Mouse (Mus musculus) midbrain, embryonic 13.5 days (tissue): ENCODE data around the gene Nxpe3. TPM values are rescaled to one million over a fixed set of nuclear protein-coding genes. Genes with fewer than 3 reads are reported as not detected.

Source experiments
- ATAC-seq: fragments of 200-750 bp; cut with Nextera tagmentation; 2 replicates; pipeline ENCODE4 v1.8.0; 2017; ENCODE audit warnings: mild to moderate bottlenecking, moderate TSS enrichment, moderate library complexity
- H3K27ac ChIP-seq: fragments of 300-500 bp; sonication (generic); 2 replicates; pipeline ENCODE4 v1.5.1; 2015; ENCODE audit warnings: inconsistent platforms, mild to moderate bottlenecking, moderate library complexity
- H3K27me3 ChIP-seq: fragments of 300-500 bp; sonication (generic); 2 replicates; pipeline ENCODE4 v1.6.1; 2015; ENCODE audit warnings: mild to moderate bottlenecking, inconsistent platforms
- H3K36me3 ChIP-seq: fragments of 300-500 bp; sonication (generic); 2 replicates; pipeline ENCODE4 v1.6.1; 2015; ENCODE audit warnings: mild to moderate bottlenecking, inconsistent platforms
- H3K4me1 ChIP-seq: fragments of 300-500 bp; sonication (generic); replicated peaks from 2 replicates; pipeline ENCODE4 v1.6.1; 2015; ENCODE audit warnings: inconsistent platforms
- H3K4me2 ChIP-seq: fragments of 300-500 bp; sonication (generic); replicated peaks from 2 replicates; pipeline ENCODE4 v1.6.1; 2015; ENCODE audit warnings: moderate library complexity, mild to moderate bottlenecking, inconsistent platforms
- H3K4me3 ChIP-seq: fragments of 300-500 bp; sonication (generic); replicated peaks from 2 replicates; pipeline ENCODE4 v1.5.1; 2015; ENCODE audit warnings: mild to moderate bottlenecking, inconsistent platforms
- H3K9ac ChIP-seq: fragments of 300-500 bp; sonication (generic); replicated peaks from 2 replicates; pipeline ENCODE4 v1.6.1; 2015; ENCODE audit warnings: mild to moderate bottlenecking, inconsistent platforms
- H3K9me3 ChIP-seq: fragments of 300-500 bp; sonication (generic); 2 replicates; pipeline ENCODE4 v1.6.1; 2016; ENCODE audit warnings: mild to moderate bottlenecking, inconsistent platforms
- whole genome bisulfite sequencing: fragments of 180-500 bp; shearing (Covaris S2); methylation state at CpG from one replicate; pipeline ENCODE4 v1.1.7; 2015; 5-methylcytosine and 5-hydroxymethylcytosine counted together
- polyA plus RNA-seq: library from polyadenylated mRNA; unstranded; fragments of >200 nt; fragmentation: Nextera tagmentation; extraction: Ambion mirVana; gene quantifications from 2 replicates; pipeline ENCODE4 v1.2.1, GENCODE M21; 2015

Nxpe3 gene
- polyA plus RNA-seq, 1 experiment from 2014 or later = 1.5 TPM

DNA sequence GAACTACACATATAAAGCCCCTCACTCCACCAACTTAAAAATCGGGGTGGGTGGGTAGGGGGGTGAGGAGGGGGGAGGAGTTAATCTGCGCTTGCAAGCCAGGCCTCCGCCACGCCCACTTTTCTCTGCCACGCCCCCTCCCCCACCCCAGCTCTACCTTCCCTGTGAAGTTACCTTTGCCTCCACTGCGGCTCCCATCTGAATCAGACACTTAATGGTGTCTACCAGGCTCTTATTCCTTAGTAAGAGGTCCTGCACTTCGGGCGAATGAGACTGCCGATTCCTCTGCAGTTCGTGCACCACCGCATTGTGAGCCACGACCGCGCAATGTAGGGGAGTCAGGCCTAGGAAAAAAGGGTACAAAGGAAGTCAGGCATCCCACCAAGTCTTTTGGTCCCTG lies 79.6 kb downstream of the Nxpe3 start:
- H3K36me3 ChIP-seq = peaks cover 34% of the 10 kb centered on the region
- no peak for ATAC-seq
- H3K27me3 ChIP-seq = peaks cover 10% of the 10 kb centered on the region
- no peak overlapping the region for H3K9ac ChIP-seq
- H3K4me3 ChIP-seq = no peak overlapping the region
- no peak overlapping the region for H3K27ac ChIP-seq
- no peaks in the 10 kb centered on the region; the same call in 1 of the 2 replicates for H3K9me3 ChIP-seq
- no peak overlapping the region for H3K4me2 ChIP-seq
- 0 out of 2 replicates have a peak, but pooled peaks cover 11% of the 10 kb centered on the region for H3K4me1 ChIP-seq
- 87% methylated on average over 14 of the region's 14 CpGs for WGBS

DNA sequence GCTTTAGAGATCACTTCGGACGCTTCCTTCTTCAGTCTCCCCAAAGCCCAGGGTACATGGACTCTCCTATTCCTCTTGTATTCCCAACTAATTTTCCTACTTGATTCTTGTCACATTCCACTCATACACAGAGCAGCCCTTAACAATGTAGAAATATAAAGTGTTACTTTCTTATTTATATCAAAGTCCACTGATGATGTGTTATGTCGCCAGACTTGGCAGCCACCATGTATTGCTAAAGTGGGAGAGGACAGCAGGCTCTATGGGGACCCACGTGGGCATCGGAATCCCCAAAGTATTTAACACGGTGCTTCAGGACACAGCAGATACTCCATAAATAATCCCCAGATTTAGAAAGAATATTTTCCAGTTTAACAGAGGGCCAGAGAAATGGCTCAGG lies 80.4 kb downstream of the Nxpe3 start:
- Histone ChIP-seq H3K36me3 (peaks cover 34% of the 10 kb centered on the region), H3K4me1 (0 out of 2 replicates have a peak, but pooled peaks cover 10% of the 10 kb centered on the region), H3K4me2 (no peak overlapping the region), H3K9ac (no peak overlapping the region), H3K27ac (no peak overlapping the region), H3K27me3 (peaks cover 2% of the 10 kb centered on the region; the same call in 1 of the 2 replicates), H3K4me3 (no peak overlapping the region), H3K9me3 (no peaks in the 10 kb centered on the region; the same call in 1 of the 2 replicates)
- 97% methylated on average over 6 of the region's 6 CpGs for WGBS
- ATAC-seq = no peak

DNA sequence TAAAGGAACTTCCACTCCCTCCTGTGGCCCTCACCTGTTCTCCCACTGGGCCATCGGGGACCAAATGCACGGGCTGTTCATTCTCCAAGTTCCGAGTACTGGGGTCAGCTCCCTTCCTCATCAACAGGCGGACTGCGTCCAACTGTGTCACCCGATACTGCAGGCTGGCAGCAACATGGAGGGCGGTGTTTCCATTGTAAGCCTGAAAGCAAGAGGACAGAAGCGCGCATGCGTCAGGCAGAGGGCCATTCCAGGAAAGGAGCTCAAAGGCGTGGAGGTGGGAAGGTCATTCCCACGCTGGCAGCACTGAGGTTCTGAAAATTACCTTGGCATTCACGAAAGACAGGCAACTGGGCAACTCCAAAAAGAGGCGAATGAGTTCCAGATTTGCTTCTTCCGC lies 81.2 kb downstream of the Nxpe3 start:
- Histone ChIP-seq H3K27ac (no peak overlapping the region), H3K4me3 (no peak overlapping the region), H3K9me3 (no peaks in the 10 kb centered on the region; the same call in 1 of the 2 replicates), H3K4me2 (no peak overlapping the region), H3K27me3 (no peaks in the 10 kb centered on the region), H3K4me1 (0 out of 2 replicates have a peak, but pooled peaks cover 4% of the 10 kb centered on the region), H3K36me3 (peaks cover 34% of the 10 kb centered on the region), H3K9ac (no peak overlapping the region)
- no peak for ATAC-seq
- 88% methylated on average over 15 of the region's 15 CpGs for WGBS

DNA sequence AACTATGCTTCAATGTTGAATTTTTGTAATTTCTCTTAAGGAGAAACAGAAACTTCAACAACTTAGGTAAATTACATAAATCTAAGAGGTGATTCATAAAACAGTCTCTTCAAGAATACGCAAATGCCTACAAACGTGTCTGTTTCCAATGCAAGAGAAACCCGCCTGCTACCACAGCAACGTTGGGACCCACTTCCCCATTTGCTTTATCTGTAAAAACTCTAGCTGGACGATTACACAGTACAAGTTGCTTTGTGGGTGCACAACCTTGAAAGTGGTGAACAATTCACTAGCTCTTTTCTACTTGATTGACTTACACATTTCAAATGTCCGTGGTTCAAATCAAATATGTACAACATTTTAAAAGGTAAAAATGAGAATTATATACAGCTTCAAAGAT lies 83.3 kb downstream of the Nxpe3 start:
- Histone ChIP-seq H3K36me3 (peaks cover 27% of the 10 kb centered on the region), H3K4me1 (no peaks in the 10 kb centered on the region; the same call in 1 of the 2 replicates), H3K4me3 (no peak overlapping the region), H3K9ac (no peak overlapping the region), H3K27me3 (no peaks in the 10 kb centered on the region), H3K27ac (no peak overlapping the region), H3K4me2 (no peak overlapping the region), H3K9me3 (no peaks in the 10 kb centered on the region; the same call in 1 of the 2 replicates)
- WGBS = 90% methylated on average over 6 of the region's 6 CpGs
- no peak for ATAC-seq

DNA sequence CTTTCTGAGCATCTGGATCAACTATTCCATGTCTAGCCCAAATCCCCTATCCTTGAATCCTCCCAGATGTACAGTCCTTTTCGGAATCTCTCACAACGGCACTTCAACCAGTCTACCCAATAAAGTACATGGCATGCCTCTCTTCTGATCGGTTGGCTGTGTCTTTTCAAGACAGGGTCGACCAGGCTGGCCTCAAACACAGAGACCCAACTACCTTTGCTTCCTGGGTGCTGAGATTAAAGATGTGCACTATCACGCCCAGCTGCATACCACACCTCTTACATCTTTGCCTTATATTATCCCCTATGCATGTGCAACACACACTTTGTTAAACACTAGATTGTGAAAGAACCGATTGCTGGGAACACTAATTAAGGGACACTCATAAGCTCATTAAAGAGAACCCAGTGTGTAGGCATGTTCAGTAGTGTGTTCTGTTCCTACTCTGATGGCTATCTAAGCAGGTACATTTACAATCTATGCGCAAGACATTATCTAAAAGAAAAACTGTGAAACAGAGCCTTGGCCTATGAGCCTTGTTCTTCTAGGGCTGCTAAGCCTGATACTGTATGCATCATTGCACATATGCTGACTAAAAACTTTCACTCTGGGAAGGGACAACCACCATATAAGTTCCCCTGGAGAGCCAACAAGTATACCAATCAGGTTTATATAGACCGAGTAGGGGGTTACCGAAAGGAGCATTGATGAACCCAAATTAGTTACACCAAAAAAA lies 85.1 kb downstream of the Nxpe3 start:
- 98% methylated on average over 9 of the region's 9 CpGs for WGBS
- H3K9me3 ChIP-seq = no peaks in the 10 kb centered on the region
- no peak overlapping the region for H3K9ac ChIP-seq
- no peak overlapping the region for H3K27ac ChIP-seq
- no peak overlapping the region for H3K4me2 ChIP-seq
- H3K36me3 ChIP-seq = peaks cover 14% of the 10 kb centered on the region
- H3K4me3 ChIP-seq = no peak overlapping the region
- H3K27me3 ChIP-seq = no peaks in the 10 kb centered on the region
- no peak for ATAC-seq
- H3K4me1 ChIP-seq = no peaks in the 10 kb centered on the region; the same call in 1 of the 2 replicates

- H3K36me3 ChIP-seq = peaks cover 12% of the 10 kb centered on the region
- no peaks in the 10 kb centered on the region for H3K9me3 ChIP-seq
- no peaks in the 10 kb centered on the region; the same call in 1 of the 2 replicates for H3K4me1 ChIP-seq
- 97% methylated on average over 6 of the region's 6 CpGs for WGBS
- H3K4me2 ChIP-seq = no peak overlapping the region
- no peak overlapping the region for H3K4me3 ChIP-seq
- ATAC-seq = no peak
- H3K9ac ChIP-seq = no peak overlapping the region
- no peak overlapping the region for H3K27ac ChIP-seq
- H3K27me3 ChIP-seq = no peaks in the 10 kb centered on the region
Observed at GRCm38 (mm10) chr16:55809345-55809744, 85.7 kb downstream of the Nxpe3 start.

GRCm38 (mm10) chr16:55807505-55807932 lies 87.6 kb downstream of the Nxpe3 start:
- no peak overlapping the region for H3K4me3 ChIP-seq
- H3K4me2 ChIP-seq = no peak overlapping the region
- H3K27me3 ChIP-seq = no peaks in the 10 kb centered on the region
- H3K9me3 ChIP-seq = no peaks in the 10 kb centered on the region
- ATAC-seq = no peak
- H3K27ac ChIP-seq = no peak overlapping the region
- no peaks in the 10 kb centered on the region; the same call in 1 of the 2 replicates for H3K4me1 ChIP-seq
- H3K36me3 ChIP-seq = peaks cover under 1% of the 10 kb centered on the region; the same call in 1 of the 2 replicates
- no peak overlapping the region for H3K9ac ChIP-seq
- 48% methylated on average over 6 of the region's 6 CpGs for WGBS

- H3K9ac ChIP-seq = no peak overlapping the region
- no peak overlapping the region for H3K4me3 ChIP-seq
- no peaks in the 10 kb centered on the region for H3K27me3 ChIP-seq
- no peak for ATAC-seq
- H3K9me3 ChIP-seq = no peaks in the 10 kb centered on the region
- H3K36me3 ChIP-seq = no peaks in the 10 kb centered on the region
- H3K4me2 ChIP-seq = no peak overlapping the region
- H3K27ac ChIP-seq = no peak overlapping the region
- WGBS = 100% methylated on average over 1 of the region's 1 CpGs
- no peaks in the 10 kb centered on the region; the same call in 1 of the 2 replicates for H3K4me1 ChIP-seq
Observed at GRCm38 (mm10) chr16:55804799-55805198, 90.3 kb downstream of the Nxpe3 start.

DNA sequence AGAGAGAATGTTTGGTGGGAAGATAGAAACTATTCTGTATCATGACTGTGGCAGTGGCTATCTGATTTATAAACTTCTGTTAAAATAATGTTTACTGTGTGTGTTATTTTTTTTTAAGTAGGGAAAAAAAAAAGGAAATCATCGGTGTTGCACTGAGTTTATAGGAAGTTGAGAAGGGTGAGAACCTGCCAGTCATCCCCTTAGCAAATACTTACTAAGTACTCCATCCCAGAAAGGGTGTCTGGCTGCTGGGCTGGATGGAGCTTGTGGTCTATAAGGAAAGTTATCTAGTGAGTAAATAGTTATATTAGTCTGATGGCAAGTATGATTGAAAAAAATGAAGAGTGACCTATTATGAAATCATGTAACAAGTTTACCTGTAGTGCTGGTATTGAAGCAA lies 93.5 kb downstream of the Nxpe3 start:
- H3K36me3 ChIP-seq = no peaks in the 10 kb centered on the region
- no peak overlapping the region for H3K4me3 ChIP-seq
- H3K9me3 ChIP-seq = no peaks in the 10 kb centered on the region
- no peak overlapping the region for H3K9ac ChIP-seq
- H3K4me2 ChIP-seq = no peak overlapping the region
- WGBS = 92% methylated on average over 1 of the region's 1 CpGs
- ATAC-seq = no peak
- H3K27me3 ChIP-seq = no peaks in the 10 kb centered on the region
- H3K4me1 ChIP-seq = no peaks in the 10 kb centered on the region
- H3K27ac ChIP-seq = no peak overlapping the region

DNA sequence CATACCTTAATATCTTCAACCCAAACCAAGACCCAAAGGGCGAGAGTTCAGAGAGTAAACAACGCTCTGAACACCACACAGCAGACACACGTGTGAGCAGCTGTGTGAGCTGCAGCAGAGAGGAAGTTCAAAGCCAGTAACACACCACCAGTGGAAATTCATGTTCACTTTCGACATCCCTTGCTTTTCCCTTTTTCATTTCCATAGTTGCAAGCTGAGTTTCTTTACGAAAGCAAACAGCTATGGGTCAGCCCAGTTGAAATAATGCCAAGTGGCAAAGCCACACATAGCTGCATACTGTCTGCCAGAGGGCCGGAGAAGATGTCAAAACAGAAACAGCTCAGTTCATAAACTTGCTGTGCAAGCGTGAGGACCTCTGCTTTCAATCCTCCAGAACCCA lies 96.2 kb downstream of the Nxpe3 start:
- Histone ChIP-seq H3K4me1 (no peaks in the 10 kb centered on the region), H3K4me3 (no peak overlapping the region), H3K9me3 (no peaks in the 10 kb centered on the region), H3K27ac (no peak overlapping the region), H3K9ac (no peak overlapping the region), H3K27me3 (no peaks in the 10 kb centered on the region), H3K36me3 (no peaks in the 10 kb centered on the region), H3K4me2 (no peak overlapping the region)
- ATAC-seq = no peak
- 91% methylated on average over 7 of the region's 7 CpGs for WGBS

DNA sequence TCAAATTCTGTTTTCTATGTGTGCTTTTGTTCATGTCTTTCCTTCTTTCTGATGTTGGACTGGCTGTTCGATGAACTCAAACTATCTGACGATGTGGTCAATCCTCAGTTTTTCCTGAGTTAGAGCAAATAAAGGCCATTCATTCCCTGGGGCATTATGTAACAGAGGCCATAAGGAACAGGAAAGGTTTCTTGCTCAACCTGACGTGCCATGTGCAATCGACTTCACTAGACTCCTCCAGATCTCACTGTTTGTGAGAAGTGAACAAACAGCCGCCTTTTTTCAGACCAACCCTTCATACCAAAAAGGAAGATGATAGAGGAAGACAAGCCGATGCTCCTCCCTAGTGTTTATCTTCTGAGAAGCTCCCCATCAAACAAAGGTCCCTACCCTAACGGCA lies 104.8 kb downstream of the Nxpe3 start:
- no peak overlapping the region for H3K4me2 ChIP-seq
- H3K9ac ChIP-seq = no peak overlapping the region
- 96% methylated on average over 7 of the region's 7 CpGs for WGBS
- H3K4me1 ChIP-seq = no peaks in the 10 kb centered on the region
- no peaks in the 10 kb centered on the region for H3K27me3 ChIP-seq
- no peak overlapping the region for H3K4me3 ChIP-seq
- no peaks in the 10 kb centered on the region for H3K9me3 ChIP-seq
- H3K27ac ChIP-seq = no peak overlapping the region
- H3K36me3 ChIP-seq = no peaks in the 10 kb centered on the region
- ATAC-seq = no peak
